Mouse (Mus musculus) liver, embryonic 15.5 days (tissue): ENCODE measurements around the gene Magi2. TPM values are rescaled to one million over a fixed set of nuclear protein-coding genes. Genes with fewer than 3 reads are reported as not detected.

Experiments used
- ATAC-seq: fragments of 200-750 bp; cut with Nextera tagmentation; 2 replicates; pipeline ENCODE4 v1.8.0; 2017; ENCODE audit warnings: moderate number of reproducible peaks, mild to moderate bottlenecking, moderate library complexity; ENCODE audit not compliant: insufficient read depth
- H3K27ac ChIP-seq: fragments of 300-500 bp; sonication (generic); replicated peaks from 2 replicates; pipeline ENCODE4 v1.5.1; 2015; ENCODE audit warnings: mild to moderate bottlenecking, inconsistent platforms
- H3K27me3 ChIP-seq: fragments of 300-500 bp; sonication (generic); 2 replicates; pipeline ENCODE4 v1.6.1; 2015; ENCODE audit warnings: mild to moderate bottlenecking, inconsistent platforms
- H3K36me3 ChIP-seq: fragments of 300-500 bp; sonication (generic); replicated peaks from 2 replicates; pipeline ENCODE4 v1.6.1; 2015; ENCODE audit warnings: moderate library complexity, mild to moderate bottlenecking, inconsistent platforms
- H3K4me1 ChIP-seq: fragments of 300-500 bp; sonication (generic); replicated peaks from 2 replicates; pipeline ENCODE4 v1.6.1; 2015; ENCODE audit warnings: inconsistent platforms
- H3K4me2 ChIP-seq: fragments of 300-500 bp; sonication (generic); 2 replicates; pipeline ENCODE4 v1.6.1; 2015; ENCODE audit warnings: moderate library complexity, mild to moderate bottlenecking, inconsistent platforms
- H3K4me3 ChIP-seq: fragments of 300-500 bp; sonication (generic); replicated peaks from 2 replicates; pipeline ENCODE4 v1.5.1; 2015; ENCODE audit warnings: mild to moderate bottlenecking, inconsistent platforms
- H3K9ac ChIP-seq: fragments of 300-500 bp; sonication (generic); 2 replicates; pipeline ENCODE4 v1.6.1; 2015; ENCODE audit warnings: moderate library complexity, mild to moderate bottlenecking, inconsistent platforms
- H3K9me3 ChIP-seq: fragments of 300-500 bp; sonication (generic); replicated peaks from 2 replicates; pipeline ENCODE4 v1.6.1; 2016; ENCODE audit warnings: inconsistent platforms
- WGBS: fragments of 180-500 bp; shearing (Covaris S2); methylation state at CpG from one replicate; pipeline ENCODE4 v1.1.7; 2015; ENCODE audit warnings: mixed read lengths; ENCODE audit not compliant: insufficient replicate concordance; 5-methylcytosine and 5-hydroxymethylcytosine counted together
- polyA plus RNA-seq: library from polyadenylated mRNA; unstranded; fragments of >200 nt; fragmentation: Nextera tagmentation; extraction: Ambion mirVana; gene quantifications from 2 replicates; pipeline ENCODE4 v1.2.1, GENCODE M21; 2015

Magi2 gene
- polyA plus RNA-seq, 1 experiment from 2014 or later, result 0.13 TPM

DNA sequence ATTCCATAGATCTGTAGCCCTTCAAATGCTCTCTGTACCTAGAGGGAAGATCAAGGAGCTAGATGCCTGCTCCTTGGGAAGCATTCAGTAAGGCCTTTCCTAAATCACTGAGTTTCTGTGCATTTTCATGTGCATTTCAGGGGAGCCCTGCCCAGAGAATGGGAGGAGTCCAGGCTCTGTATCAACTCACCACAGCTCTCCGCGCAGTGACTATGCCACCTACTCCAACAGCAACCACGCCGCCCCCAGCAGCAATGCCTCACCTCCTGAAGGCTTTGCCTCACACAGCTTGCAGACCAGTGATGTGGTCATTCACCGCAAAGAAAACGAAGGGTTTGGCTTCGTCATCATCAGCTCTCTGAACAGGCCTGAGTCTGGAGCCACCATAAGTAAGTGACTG lies 1342.1 kb downstream of the Magi2 start:
- Histone ChIP-seq H3K36me3 (no peaks in the 10 kb centered on the region), H3K9me3 (no peaks in the 10 kb centered on the region), H3K4me3 (no peak overlapping the region), H3K4me2 (no peak overlapping the region), H3K4me1 (no peaks in the 10 kb centered on the region), H3K9ac (no peak overlapping the region), H3K27ac (no peak overlapping the region), H3K27me3 (no peaks in the 10 kb centered on the region)
- WGBS, result 70% methylated on average over 7 of the region's 7 CpGs
- no peak for ATAC-seq

DNA sequence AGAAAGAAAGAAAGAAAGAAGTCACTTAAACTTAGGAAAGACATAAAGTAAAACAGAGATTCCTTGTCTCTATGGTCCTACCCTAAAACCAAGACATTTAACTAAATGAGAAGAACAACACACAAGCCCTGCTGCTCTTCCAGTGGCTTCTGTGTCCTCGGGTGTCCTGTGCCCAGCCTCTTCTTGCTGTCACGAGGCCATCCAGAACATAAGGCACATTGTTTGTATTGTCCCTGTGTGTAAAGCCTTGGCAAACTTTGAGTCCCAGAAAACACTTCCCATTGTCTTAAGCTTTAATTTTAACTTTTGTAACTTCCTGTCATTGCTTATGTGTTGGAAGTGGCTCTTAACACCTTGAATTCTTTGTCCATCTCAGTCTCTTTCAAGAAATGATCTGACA lies 1348.0 kb downstream of the Magi2 start:
- 28% methylated on average over 2 of the region's 2 CpGs for WGBS
- Histone ChIP-seq H3K27me3 (no peaks in the 10 kb centered on the region), H3K4me1 (no peaks in the 10 kb centered on the region), H3K9me3 (no peaks in the 10 kb centered on the region), H3K27ac (no peak overlapping the region), H3K4me3 (no peak overlapping the region), H3K36me3 (no peaks in the 10 kb centered on the region), H3K9ac (no peak overlapping the region), H3K4me2 (no peak overlapping the region)
- ATAC-seq, result no peak

DNA sequence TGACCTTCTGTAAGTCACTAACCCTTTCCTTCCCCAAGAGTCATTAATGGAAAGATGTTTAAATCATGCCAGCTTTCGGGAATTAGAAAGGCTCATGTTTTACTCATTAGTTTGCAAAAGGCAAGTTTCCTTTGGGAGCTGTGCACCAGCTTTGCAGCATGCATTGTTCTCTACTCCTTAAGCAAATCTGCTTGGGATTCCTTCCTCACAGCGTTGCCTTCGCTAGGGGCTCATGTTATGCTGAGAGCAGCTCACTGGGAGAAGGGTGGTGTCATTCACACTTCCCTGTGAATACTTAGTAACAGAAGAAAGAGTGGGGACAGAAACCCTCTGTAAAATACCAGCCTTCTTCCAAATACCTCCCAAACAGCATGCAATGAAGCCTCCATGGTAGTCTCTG lies 1349.0 kb downstream of the Magi2 start:
- ATAC-seq, result no peak
- H3K9ac ChIP-seq, result no peak overlapping the region
- H3K36me3 ChIP-seq, result no peaks in the 10 kb centered on the region
- H3K9me3 ChIP-seq, result no peaks in the 10 kb centered on the region
- H3K4me1 ChIP-seq, result no peaks in the 10 kb centered on the region
- H3K4me2 ChIP-seq, result no peak overlapping the region
- WGBS, result 43% methylated on average over 3 of the region's 3 CpGs
- no peaks in the 10 kb centered on the region for H3K27me3 ChIP-seq
- H3K27ac ChIP-seq, result no peak overlapping the region
- H3K4me3 ChIP-seq, result no peak overlapping the region

- Histone ChIP-seq H3K36me3 (no peaks in the 10 kb centered on the region), H3K9ac (no peak overlapping the region), H3K4me1 (no peaks in the 10 kb centered on the region), H3K27me3 (no peaks in the 10 kb centered on the region), H3K27ac (no peak overlapping the region), H3K4me3 (no peak overlapping the region), H3K4me2 (no peak overlapping the region), H3K9me3 (no peaks in the 10 kb centered on the region)
- no peak for ATAC-seq
Measured at GRCm38 (mm10) chr5:20576266-20576665, 1349.4 kb downstream of the Magi2 start.

GRCm38 (mm10) chr5:20578666-20579065 lies 1351.8 kb downstream of the Magi2 start:
- Histone ChIP-seq H3K4me3 (no peak overlapping the region), H3K27me3 (no peaks in the 10 kb centered on the region), H3K4me2 (no peak overlapping the region), H3K9ac (no peak overlapping the region), H3K27ac (no peak overlapping the region), H3K4me1 (no peaks in the 10 kb centered on the region), H3K36me3 (no peaks in the 10 kb centered on the region), H3K9me3 (no peaks in the 10 kb centered on the region)
- no peak for ATAC-seq
- 55% methylated on average over 3 of the region's 3 CpGs for WGBS

DNA sequence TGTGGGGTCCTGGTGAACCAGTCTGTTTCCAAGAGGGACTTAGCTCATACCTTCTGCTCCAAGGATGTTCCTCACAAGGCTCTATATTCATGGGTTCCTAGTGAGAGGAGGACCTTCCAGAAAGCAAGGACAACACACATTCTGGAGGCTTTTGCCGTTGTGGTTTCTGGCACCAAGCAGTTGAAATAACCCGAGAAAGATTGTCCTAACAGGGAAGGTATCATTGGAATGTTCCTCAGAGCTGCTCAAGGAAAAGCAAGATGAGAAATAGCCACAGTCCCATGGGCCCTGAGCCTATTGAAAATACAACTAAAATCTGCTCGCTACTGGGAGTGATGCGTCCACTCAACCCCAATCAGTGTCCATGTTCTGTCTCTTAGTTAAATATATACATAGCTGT lies 1353.8 kb downstream of the Magi2 start:
- H3K4me2 ChIP-seq, result no peak overlapping the region
- no peak overlapping the region for H3K27ac ChIP-seq
- no peak for ATAC-seq
- no peaks in the 10 kb centered on the region for H3K9me3 ChIP-seq
- peaks cover 5% of the 10 kb centered on the region; the same call in 1 of the 2 replicates for H3K27me3 ChIP-seq
- no peaks in the 10 kb centered on the region for H3K36me3 ChIP-seq
- no peak overlapping the region for H3K4me3 ChIP-seq
- H3K9ac ChIP-seq, result no peak overlapping the region
- H3K4me1 ChIP-seq, result no peaks in the 10 kb centered on the region
- 60% methylated on average over 4 of the region's 4 CpGs for WGBS

DNA sequence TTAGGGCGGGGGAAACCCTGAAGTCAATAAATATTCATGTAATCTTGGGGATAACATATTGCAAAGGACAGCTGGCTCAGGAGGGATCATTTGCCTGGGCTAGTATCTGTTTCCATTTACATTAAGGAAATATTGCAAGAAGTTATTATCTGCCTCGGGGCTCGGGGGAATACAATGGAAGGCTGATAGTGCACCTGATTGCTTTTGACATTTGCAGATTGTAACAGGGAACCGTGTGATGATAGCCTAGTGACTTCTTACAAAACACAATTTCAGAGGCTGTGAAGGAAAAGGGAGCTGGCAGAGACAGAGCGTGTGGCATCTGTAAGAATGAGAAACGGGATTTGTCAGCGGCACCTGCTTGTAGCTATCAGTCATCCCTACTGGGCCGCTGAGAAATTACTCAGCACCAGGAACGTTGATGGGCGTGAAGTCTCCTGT lies 1356.2 kb downstream of the Magi2 start:
- 62% methylated on average over 10 of the region's 10 CpGs for WGBS
- Histone ChIP-seq H3K27ac (no peak overlapping the region), H3K4me1 (no peaks in the 10 kb centered on the region), H3K4me2 (no peak overlapping the region), H3K27me3 (peaks cover 5% of the 10 kb centered on the region; the same call in 1 of the 2 replicates), H3K36me3 (no peaks in the 10 kb centered on the region), H3K9ac (no peak overlapping the region), H3K4me3 (no peak overlapping the region), H3K9me3 (no peaks in the 10 kb centered on the region)
- ATAC-seq, result no peak

GRCm38 (mm10) chr5:20583639-20584038 lies 1356.8 kb downstream of the Magi2 start:
- Histone ChIP-seq H3K9me3 (no peaks in the 10 kb centered on the region), H3K27ac (no peak overlapping the region), H3K4me3 (no peak overlapping the region), H3K4me1 (no peaks in the 10 kb centered on the region), H3K36me3 (no peaks in the 10 kb centered on the region), H3K9ac (no peak overlapping the region), H3K27me3 (peaks cover 5% of the 10 kb centered on the region; the same call in 1 of the 2 replicates), H3K4me2 (no peak overlapping the region)
- 55% methylated on average over 3 of the region's 3 CpGs for WGBS
- no peak for ATAC-seq

DNA sequence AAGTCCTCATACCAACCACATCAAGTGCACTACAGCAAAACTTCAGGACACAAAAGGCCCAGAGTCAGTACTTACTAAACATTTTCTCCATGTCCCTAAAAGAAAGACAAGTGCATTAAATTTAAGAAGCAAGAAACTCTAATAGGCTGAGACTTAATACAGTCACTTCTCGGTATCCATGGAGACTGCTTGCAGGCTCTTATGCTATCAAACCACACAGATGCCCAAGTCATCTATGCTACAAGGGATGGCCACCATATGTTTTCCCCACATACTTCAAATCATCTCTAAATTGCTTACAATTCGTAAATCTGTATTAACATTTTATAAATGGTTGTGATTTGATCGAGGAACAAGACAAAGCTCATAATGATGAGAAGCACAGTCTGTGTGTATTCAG lies 1357.9 kb downstream of the Magi2 start:
- WGBS, result 65% methylated on average over 3 of the region's 3 CpGs
- Histone ChIP-seq H3K36me3 (no peaks in the 10 kb centered on the region), H3K4me3 (no peak overlapping the region), H3K9me3 (no peaks in the 10 kb centered on the region), H3K4me1 (no peaks in the 10 kb centered on the region), H3K9ac (no peak overlapping the region), H3K4me2 (no peak overlapping the region), H3K27me3 (peaks cover 5% of the 10 kb centered on the region; the same call in 1 of the 2 replicates), H3K27ac (no peak overlapping the region)
- ATAC-seq, result no peak

- Histone ChIP-seq H3K9me3 (no peaks in the 10 kb centered on the region), H3K4me2 (no peak overlapping the region), H3K27ac (no peak overlapping the region), H3K4me1 (no peaks in the 10 kb centered on the region), H3K27me3 (peaks cover 3% of the 10 kb centered on the region), H3K9ac (no peak overlapping the region), H3K36me3 (no peaks in the 10 kb centered on the region), H3K4me3 (no peak overlapping the region)
- 47% methylated on average over 3 of the region's 3 CpGs for WGBS
- ATAC-seq, result no peak
Measured at GRCm38 (mm10) chr5:20589731-20590130, 1362.9 kb downstream of the Magi2 start.

DNA sequence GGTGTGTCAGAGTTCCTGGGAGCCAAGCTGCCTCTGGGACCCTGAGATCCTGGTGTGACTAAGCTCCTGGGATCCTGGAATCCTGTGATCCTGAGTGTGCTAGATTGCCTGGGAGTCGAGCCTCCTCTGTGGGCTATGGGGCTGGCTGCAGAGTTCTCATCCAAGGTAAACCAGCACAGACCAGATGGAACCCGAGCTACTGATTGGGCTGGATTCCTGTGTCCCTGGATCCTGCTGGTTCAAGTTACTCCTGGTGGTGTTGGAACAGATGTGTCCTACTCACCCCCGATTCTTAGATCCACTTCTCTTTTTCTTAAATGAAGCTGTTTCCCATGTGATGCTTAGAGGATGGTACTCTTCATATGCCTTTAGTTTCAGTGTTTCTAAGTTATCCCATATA lies 1371.4 kb downstream of the Magi2 start:
- Histone ChIP-seq H3K4me1 (no peaks in the 10 kb centered on the region), H3K9me3 (no peaks in the 10 kb centered on the region), H3K27ac (no peak overlapping the region), H3K27me3 (no peaks in the 10 kb centered on the region), H3K4me3 (no peak overlapping the region), H3K9ac (no peak overlapping the region), H3K36me3 (no peaks in the 10 kb centered on the region), H3K4me2 (no peak overlapping the region)
- ATAC-seq, result no peak
- WGBS, result 46% methylated on average over 3 of the region's 3 CpGs

DNA sequence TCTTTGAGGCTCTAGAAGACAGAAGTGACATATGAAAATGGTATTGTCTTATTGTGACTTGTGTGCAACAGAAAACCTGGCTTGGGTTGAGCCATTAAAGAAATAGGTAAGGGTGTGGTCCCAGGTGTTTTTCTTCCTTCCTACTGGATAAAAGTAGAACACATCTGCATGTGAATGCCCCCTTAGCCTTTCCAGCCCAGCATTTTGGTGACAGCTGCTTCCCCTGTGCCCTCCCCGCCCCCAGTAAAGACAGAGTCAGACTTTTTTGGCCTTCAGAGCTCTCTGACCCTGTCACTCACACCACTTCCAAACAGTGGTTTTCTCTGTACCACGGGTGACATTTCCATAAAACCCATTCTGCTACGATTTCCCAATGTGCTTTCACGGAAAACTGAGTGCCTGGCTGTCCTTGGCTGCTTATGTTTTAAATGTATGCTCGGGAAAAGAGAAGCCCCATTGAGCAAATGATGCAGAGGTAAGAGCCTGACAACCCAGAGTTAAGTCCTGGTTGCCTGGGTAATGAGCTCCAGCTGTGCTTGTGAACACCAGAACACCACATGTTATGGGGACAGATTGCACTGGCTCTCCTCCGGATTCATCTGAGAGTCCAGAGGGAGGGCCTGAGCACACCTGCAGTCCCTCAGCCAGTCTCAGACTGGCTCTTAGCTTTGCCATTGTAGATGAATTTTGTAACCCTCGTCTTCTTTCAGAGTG lies 1377.1 kb downstream of the Magi2 start:
- Histone ChIP-seq H3K36me3 (no peaks in the 10 kb centered on the region), H3K4me1 (no peaks in the 10 kb centered on the region), H3K9me3 (no peaks in the 10 kb centered on the region), H3K9ac (no peak overlapping the region), H3K4me3 (no peak overlapping the region), H3K27ac (no peak overlapping the region), H3K4me2 (no peak overlapping the region), H3K27me3 (no peaks in the 10 kb centered on the region)
- WGBS, result 34% methylated on average over 7 of the region's 7 CpGs
- ATAC-seq, result no peak
